Mouse (Mus musculus): ENCODE data around the gene Rabgef1.

DNA sequence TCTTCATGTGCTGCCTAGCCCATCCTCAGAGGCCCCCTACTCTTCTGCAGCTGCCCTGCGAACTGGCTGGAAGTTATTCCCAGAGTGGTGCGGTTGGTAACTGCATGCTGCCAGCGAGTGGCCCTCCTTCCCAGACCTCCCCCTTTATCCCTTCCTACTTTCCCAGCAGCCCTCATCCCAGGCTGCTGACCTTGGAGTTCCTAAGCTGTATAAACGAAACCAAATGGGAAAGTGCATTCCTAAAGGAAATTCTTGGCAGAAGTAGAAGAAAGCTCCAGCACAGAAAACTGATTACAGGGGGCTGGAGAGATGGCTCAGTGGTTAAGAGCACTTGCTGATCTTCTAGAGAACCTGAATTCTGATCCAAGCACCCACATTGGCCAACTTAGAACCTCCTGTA lies 29.6 kb upstream of the Rabgef1 start:
- TF ChIP-seq POLR2A (IDR thresholded peaks at IDR 0.05; ENCODE audit: borderline replicate concordance, insufficient read depth, low read length), result no peak
- no peak for TF ChIP-seq CTCF (IDR thresholded peaks at IDR 0.05; ENCODE audit: borderline replicate concordance, insufficient read depth, low read depth, low read length)

Measured in cerebellum, adult 2 months (tissue).